Mouse (Mus musculus) T-helper 2 cell (primary cell): ENCODE data around the gene Hlcs.

Source experiments
- in situ Hi-C: fragments of 300-600 bp; cut with MboI, MseI; formaldehyde crosslinking; loops from one replicate; pipeline ENCODE4 v1.15.1; 2025; ENCODE audit warnings: high pct_unique_total_duplicates

Hlcs gene

GRCm38 (mm10) chr16:94081596-94081995 is 231.8 kb downstream of the Hlcs start:
- in situ Hi-C loops, result no loop called here

- in situ Hi-C loops, result no loop called here
Observed at GRCm38 (mm10) chr16:94079856-94080555, 233.4 kb downstream of the Hlcs start.

GRCm38 (mm10) chr16:94079075-94079855 is 234.1 kb downstream of the Hlcs start:
- in situ Hi-C loops, result no loop called here
